ENCODE assay signal across 16 mouse cellular contexts in the genomic region with DNA sequence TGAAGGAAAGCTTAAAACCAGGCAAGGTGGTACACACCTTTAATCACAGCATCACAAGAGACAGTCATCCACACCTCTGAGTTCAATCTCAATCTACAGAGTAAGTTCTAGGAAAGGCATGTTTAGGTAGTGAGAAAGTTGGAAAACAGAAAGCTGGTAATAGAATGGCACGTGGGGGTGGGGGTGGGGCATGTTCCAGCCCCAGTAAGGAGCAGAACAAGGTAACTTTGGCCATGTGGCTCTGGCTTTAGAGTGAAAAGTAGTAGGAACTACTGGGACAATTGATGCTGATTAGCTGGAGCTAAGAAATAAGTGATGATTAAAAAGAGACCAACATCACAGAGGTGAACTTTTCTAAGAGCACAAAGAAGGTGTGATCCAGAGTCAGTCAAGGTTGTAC.
"Had no signal": no experiment of that assay in that cellular context is flagged by ENCODE, and none has a peak within 500 bp of the region (broad histone marks: within the 10 kb centered on the region; RNA-seq: fewer than 3 reads in every experiment).

No protein-coding gene starts in this region.

- H3K4me1 ChIP-seq: neural tube, embryonic 13.5 days; neural tube, embryonic 15.5 days; stomach, embryonic 15.5 days had no signal

- DNase-seq: retina, postnatal 1 day; right cerebral cortex, adult 18-20 months; right cerebral cortex, postnatal 14 days; right cerebral cortex, postnatal 25 days; right cerebral cortex, postnatal 4 days; spleen, adult 18-20 months; thymus, adult 18-20 months; thymus, adult 2 months; thymus, postnatal 14 days; thymus, postnatal 25 days; thymus, postnatal 36 days; thymus, postnatal 4 days had no signal

- H3K27ac ChIP-seq: neural tube, embryonic 13.5 days; neural tube, embryonic 15.5 days; stomach, embryonic 15.5 days; stomach, postnatal 0 days had no signal

- H3K36me3 ChIP-seq: neural tube, embryonic 13.5 days; neural tube, embryonic 15.5 days; stomach, embryonic 15.5 days had no signal

- H3K4me3 ChIP-seq: neural tube, embryonic 13.5 days; neural tube, embryonic 15.5 days; stomach, embryonic 15.5 days had no signal

- H3K9me3 ChIP-seq: neural tube, embryonic 13.5 days; neural tube, embryonic 15.5 days; stomach, embryonic 15.5 days had no signal

- H3K9ac ChIP-seq: neural tube, embryonic 13.5 days; neural tube, embryonic 15.5 days; stomach, embryonic 15.5 days had no signal

- H3K27me3 ChIP-seq: neural tube, embryonic 13.5 days; neural tube, embryonic 15.5 days; stomach, embryonic 15.5 days had no signal
